Mouse (Mus musculus): ENCODE data around the gene Palm.
"Not testable (repeated sequence)": the region's sequence is repeated elsewhere in the genome, so short reads cannot be mapped to it uniquely, and the experiment has no call there.

Gene Palm

DNA sequence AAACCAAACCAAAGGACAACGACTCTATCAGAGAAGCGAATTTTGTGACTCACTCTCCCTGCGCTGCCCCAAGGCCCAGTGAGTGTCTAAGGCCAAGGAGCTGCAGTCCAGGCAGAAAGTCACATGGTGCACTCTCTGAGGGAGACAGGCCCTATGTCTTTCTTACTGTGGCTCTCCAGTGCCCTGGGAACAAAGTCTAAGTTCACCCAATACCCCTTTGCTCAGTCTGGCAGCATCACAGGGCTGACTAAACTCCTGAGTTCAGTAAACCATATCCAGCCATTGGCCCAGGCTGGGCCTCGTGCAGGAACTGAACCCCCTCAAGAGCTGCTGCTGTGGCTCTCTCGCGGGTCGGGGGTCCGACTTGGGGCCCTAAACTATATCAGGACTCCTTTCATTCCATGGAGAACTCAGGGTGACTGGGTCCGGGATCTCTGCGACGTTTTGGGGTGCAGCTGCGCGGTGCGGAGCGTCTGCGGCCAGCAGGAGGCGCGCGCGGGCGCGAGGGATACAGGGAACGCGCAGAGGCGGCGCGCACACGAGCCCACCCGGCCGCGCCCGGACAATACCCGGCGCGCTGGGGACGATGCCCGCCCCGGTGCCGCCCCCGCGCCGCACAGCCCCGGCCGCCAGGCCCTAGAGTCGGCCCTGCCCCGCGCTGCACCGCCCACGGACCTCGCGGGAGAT is at the start of gene Palm:
Gene Palm, plus strand, starts transcription at position 522 of the 687 bp plus-strand sequence.
- DNase-seq, result peak; percentile 85 to 90

DNA sequence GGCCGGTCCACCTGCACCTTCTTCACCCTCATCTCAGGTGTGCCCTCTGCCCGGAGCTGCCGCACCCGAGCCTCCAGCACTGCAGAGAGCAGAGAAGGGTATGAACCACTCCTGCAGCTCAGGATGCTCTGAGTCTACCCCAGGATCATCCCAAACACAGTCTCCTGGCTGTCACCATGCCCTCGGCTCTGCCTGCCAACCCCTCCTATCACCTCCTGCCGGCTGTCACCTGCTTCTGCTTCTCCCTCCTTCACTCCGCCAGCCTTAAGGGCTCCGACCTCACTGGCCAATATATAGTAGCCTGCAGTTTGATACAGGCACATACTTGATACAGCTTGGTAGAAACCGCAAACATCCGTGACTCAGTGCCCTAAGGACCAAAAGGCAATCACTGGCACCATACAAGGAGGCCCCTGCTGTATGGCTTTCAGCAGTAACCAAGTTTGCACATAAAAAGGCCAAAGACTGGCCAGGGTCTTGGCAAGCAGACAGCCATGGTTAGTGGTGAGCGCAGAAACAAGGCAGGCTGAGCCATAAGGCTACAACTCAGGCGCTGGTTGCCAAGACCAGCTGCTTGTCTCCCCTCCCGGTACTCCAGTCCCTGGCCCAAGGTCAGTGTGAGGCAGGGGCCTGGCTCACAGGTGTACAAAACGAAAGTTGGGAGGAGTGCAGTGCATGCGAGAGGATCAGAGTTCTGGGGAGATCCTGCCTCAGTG is 49.6 kb upstream of the Palm start:
- DNase-seq, result no peak

DNA sequence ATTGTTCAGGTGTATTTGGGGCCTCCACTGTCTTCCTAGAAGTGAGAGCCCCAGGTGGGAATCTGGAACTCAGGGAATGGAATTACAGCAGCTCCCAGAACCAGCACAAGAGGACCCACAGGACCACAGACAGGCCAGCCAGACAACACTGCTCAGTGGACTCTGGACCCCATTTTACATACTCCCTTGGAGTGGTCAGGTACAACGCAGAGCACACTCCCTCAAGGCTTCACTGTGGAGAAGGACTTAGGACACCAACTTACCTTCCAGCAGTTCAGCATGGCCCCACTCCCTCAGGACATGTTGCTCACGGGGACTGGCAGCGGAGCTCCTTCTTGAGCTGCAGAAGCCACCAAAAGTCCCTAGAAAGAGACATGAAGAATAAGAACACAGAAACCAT is 48.0 kb upstream of the Palm start:
- peak; percentile 27 to 36 for DNase-seq

GRCm38 (mm10) chr10:79745898-79746773 is 47.2 kb upstream of the Palm start, which contains the start of gene Polrmt:
Polrmt (minus strand) TSS chr10:79746581.
- peak; percentile 98 for DNase-seq

DNA sequence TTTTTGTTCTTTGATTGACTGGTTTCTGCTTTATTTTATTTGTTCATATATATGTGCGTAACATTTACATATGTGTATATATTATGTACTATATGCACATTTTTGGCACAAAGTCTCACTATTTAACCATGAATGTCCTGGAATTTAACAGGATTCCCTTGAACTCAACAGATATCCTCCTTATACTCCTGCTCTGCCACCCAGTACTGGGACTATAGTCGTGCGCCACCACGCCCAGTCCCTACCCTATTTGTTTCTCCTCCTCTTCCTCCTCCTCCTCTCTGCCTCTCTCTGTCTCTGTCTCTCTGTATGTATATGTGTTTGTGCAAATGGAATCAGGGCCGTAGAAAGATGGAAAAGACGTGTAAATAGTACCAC is 46.6 kb upstream of the Palm start:
- DNase-seq, result no peak

DNA sequence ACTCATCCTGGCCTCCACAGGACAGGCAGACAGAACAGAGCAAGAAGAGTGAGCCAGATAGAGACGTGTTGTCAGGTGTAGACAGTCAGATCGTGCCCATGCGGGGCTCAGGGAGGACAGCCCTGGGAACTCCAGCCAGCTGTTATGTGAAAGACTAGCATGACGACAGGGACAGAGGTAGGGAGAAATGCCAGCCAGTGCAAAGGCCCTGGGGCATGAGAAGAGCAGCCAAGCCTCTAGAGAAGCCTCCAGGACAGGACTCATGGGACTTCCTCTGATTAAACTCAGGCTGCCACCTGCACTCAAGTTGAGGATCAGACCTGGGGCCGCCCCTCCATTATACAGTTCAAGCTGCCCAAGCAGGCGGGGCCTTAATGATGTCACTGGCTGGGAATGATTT is 44.9 kb upstream of the Palm start:
- no peak for DNase-seq

DNA sequence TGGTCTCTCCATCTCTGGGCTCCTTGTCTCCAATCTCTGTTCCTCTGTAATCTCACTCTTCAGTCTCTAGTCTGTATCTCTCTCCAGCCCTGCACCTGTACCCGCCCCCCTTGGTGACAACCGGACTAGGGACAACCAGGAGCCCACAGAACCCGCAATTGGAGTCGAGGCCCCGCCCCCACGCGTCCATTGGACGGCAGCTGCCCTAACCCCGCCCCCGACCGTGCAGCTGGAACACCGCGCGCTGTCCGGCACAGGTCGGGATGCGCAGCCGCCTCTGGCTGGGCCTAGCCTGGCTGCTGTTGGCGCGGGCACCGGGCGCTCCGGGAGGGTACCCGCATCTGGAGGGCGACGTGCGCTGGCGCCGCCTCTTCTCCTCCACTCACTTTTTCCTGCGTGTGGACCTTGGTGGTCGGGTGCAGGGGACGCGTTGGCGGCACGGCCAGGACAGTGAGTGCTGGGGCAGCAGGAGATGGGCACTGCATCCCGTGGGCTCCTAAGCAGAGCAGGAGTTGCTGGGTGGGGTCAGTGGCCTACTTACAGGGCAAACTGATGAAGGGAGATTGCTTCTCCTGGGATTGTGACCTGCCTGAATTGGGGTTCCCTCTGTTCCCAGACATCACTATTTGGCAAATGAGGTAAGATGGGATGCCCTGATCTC is 38.4 kb upstream of the Palm start, which contains the start of gene Fgf22:
Gene Fgf22, plus strand, starts transcription at position 221 of the 661 bp plus-strand sequence.
- DNase-seq, result peak; percentile 73 to 82

DNA sequence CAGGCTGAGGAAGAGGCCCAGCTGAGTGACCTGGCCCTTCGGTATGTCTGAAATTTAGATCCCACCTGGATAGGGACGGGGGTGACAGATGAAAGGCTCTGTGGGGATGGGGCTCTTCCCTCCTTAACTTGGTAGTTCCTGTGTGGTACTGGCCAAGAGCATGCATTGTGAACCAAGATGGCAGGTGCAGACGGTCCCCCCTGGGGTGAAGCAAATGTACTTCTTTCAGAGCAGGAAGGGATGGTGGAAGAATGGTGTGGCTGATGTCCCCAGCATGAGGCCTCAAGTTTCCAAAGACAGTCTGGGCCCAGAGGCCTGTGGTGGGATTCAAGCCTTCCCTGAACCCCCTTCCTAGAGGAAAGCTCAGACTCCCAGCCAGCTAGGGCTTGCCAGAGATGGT is 37.5 kb upstream of the Palm start:
- DNase-seq, result no peak

GRCm38 (mm10) chr10:79756660-79757059 is 36.7 kb upstream of the Palm start:
- DNase-seq, result no peak

DNA sequence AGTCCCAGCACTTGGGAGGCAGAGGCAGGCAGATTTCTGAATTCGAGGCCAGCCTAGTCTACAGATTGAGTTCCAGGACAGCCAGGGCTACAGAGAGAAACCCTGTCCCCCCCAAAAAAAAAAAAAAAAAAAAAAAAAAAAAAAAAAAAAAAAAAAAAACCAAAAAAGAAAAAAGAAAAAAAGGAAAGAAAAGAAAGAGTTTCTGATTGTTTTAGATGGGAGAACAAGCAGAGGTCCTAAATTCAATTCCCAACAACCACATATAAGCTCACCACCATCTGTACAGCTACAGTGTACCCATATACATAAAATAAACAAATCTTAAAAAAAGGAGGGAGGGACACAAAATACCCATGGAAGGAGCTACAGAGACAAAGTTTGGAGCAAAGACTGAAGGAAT is 33.7 kb upstream of the Palm start:
- not testable (repeated sequence) for DNase-seq

DNA sequence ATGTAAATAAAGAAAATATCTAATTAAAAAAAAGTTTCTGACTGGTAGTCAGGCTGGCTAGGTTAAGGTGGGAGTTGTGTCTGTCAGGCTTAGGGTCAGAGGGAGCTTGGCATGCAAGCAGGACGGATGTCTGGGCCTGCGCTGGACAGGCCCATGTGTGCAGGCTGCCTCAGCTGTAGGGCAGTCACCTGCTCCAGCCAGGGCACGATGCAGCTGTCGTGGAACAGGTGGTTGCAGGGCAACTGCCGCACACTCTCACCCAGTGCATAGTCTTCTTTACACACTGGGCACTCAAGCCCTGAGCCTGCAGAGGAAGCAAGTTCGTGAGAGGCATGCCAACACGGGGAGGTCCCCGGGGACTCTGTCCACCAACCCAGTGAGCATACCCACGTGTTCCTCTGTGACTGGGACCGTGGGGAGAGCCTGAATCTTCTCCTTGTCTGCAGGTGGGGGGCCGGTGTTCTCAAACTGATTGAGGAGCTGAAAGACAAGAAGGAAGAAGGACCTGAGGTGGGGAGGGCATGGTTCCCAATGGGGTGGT is 32.7 kb upstream of the Palm start:
- DNase-seq, result no peak

GRCm38 (mm10) chr10:79762875-79763274 is 30.5 kb upstream of the Palm start:
- DNase-seq, result no peak

DNA sequence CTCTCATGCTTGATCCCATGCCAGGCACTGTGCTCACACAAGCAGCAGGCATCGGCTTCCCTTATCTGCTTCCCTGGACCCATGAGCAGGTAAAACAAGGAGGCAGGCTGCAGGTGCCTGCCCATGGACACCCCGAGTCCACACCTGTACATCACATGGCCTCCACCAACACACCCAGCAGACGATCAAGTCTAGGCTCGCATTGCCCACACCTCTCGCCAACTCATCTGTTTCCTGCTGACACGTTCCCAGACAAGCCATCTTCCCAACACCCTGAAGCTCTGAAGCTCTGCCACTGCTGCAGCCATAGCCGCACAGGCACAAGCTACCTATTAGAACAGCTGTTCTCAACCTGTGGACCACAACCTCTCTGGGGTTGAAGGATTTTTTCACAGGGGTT is 29.1 kb upstream of the Palm start:
- DNase-seq, result no peak

GRCm38 (mm10) chr10:79765228-79765745 is 28.1 kb upstream of the Palm start:
- DNase-seq, result no peak

- DNase-seq, result peak in 1 of 2 experiments; percentile 39
Measured at GRCm38 (mm10) chr10:79766001-79766507, 27.3 kb upstream of the Palm start.

GRCm38 (mm10) chr10:79766508-79767325 is 26.7 kb upstream of the Palm start, which contains the start of gene Rnf126:
Rnf126 (minus strand) TSS chr10:79766952.
- peak; percentile 100 for DNase-seq

DNA sequence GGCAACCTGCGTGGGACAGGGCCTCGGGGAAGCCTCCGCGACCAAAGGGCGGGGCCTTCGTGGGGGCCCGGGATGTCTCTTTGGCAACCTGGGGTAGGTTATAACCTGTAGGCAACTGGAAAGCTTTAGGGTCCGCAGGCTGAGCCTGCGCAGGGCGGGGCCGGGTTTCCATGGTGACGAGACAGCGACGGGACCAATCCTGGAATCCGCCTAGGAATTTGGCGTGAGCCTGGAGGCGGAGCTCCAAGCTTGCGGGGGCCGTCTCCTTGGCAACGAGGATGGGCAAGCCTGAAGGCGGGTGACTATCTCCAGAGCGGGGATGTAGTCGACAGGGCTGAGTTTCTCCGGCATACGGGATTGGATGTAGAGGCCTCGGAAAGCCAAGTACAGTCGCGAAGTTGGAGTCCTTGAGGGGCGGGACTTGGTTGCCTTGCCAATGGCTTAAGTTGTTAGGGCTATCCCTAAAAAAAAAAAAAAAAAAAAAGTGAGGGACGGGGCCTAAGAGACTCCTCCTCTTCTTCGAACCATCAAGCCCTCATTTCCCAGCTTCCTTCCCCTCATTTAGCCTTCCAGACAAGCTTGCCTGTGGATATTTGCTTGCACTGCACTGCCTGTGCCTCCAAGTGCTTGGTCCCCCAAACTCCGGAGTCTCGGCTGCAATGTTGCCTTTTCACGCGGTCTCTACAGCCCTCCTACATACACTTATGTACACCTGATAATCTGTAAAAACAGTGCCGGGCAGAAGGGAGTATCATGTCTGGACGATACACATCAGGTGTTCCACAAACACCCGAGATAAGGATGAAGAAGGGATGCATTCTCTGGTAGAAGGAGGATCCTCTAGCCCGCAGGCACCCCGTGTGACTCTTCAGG is 25.8 kb upstream of the Palm start:
- DNase-seq, result peak; percentile 90 to 91

DNA sequence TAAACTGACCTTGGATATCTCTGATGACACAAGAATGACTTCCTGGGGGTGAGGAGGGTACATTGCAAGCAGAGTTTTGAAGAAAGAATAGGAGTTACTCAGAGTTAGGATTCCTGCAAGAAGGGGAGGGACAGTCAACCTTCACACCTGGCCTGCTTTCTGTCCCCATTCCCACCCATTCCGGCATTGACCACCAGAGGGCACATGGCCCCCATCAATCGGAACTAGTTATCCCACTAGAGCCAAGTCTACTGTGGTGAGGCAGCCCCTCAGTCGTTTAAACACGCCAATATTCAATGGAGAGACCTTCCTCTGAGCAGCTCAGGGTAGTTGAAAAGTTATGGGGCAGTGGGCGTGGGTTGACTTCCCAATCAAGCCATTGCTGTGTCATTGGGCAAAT is 25.0 kb upstream of the Palm start:
- DNase-seq, result peak; percentile 76 to 88

GRCm38 (mm10) chr10:79769329-79769728 is 24.0 kb upstream of the Palm start:
- DNase-seq, result peak; percentile 79

- DNase-seq, result no peak
Measured at GRCm38 (mm10) chr10:79772320-79772719, 21.1 kb upstream of the Palm start.

Measured in kidney, adult 8-10 months (tissue).